Mouse (Mus musculus) liver, embryonic 13.5 days (tissue): ENCODE results near the gene Zfp575. TPM values are rescaled to one million over a fixed set of nuclear protein-coding genes. Genes with fewer than 3 reads are reported as not detected.

ENCODE experiments used
- ATAC-seq: fragments of 200-750 bp; cut with Nextera tagmentation; 2 replicates; pipeline ENCODE4 v1.8.0; 2017; ENCODE audit warnings: low read depth, mild to moderate bottlenecking, moderate number of reproducible peaks, moderate library complexity
- DNase-seq: peaks from one replicate; pipeline ENCODE4 v3.0.0; 2022
- H3K27ac ChIP-seq: fragments of 300-500 bp; sonication (generic); 2 replicates; pipeline ENCODE4 v1.5.1; 2015; ENCODE audit warnings: moderate library complexity, mild to moderate bottlenecking, inconsistent platforms
- H3K27me3 ChIP-seq: fragments of 300-500 bp; sonication (generic); 2 replicates; pipeline ENCODE4 v1.6.1; 2015; ENCODE audit warnings: mild to moderate bottlenecking, inconsistent platforms
- H3K36me3 ChIP-seq: fragments of 300-500 bp; sonication (generic); 2 replicates; pipeline ENCODE4 v1.6.1; 2015; ENCODE audit warnings: mild to moderate bottlenecking, inconsistent platforms
- H3K4me1 ChIP-seq: fragments of 300-500 bp; sonication (generic); replicated peaks from 2 replicates; pipeline ENCODE4 v1.6.1; 2015; ENCODE audit warnings: inconsistent platforms
- H3K4me2 ChIP-seq: fragments of 300-500 bp; sonication (generic); 2 replicates; pipeline ENCODE4 v1.6.1; 2015; ENCODE audit warnings: inconsistent platforms, mild to moderate bottlenecking, moderate library complexity
- H3K4me3 ChIP-seq: fragments of 300-500 bp; sonication (generic); replicated peaks from 2 replicates; pipeline ENCODE4 v1.5.1; 2015; ENCODE audit warnings: mild to moderate bottlenecking, inconsistent platforms
- H3K9ac ChIP-seq: fragments of 300-500 bp; sonication (generic); 2 replicates; pipeline ENCODE4 v1.6.1; 2015; ENCODE audit warnings: mild to moderate bottlenecking, inconsistent platforms
- H3K9me3 ChIP-seq: fragments of 300-500 bp; sonication (generic); replicated peaks from 2 replicates; pipeline ENCODE4 v1.6.1; 2016; ENCODE audit warnings: inconsistent platforms
- WGBS: fragments of 180-500 bp; shearing (Covaris S2); methylation state at CpG from one replicate; pipeline ENCODE4 v1.1.7; 2015; ENCODE audit not compliant: insufficient replicate concordance; 5-methylcytosine and 5-hydroxymethylcytosine counted together
- polyA plus RNA-seq: library from polyadenylated mRNA; unstranded; fragments of >200 nt; fragmentation: Nextera tagmentation; extraction: Ambion mirVana; gene quantifications from 2 replicates; pipeline ENCODE4 v1.2.1, GENCODE M21; 2015

Gene Zfp575
- polyA plus RNA-seq, 1 experiment from 2014 or later = 0.31 TPM

DNA sequence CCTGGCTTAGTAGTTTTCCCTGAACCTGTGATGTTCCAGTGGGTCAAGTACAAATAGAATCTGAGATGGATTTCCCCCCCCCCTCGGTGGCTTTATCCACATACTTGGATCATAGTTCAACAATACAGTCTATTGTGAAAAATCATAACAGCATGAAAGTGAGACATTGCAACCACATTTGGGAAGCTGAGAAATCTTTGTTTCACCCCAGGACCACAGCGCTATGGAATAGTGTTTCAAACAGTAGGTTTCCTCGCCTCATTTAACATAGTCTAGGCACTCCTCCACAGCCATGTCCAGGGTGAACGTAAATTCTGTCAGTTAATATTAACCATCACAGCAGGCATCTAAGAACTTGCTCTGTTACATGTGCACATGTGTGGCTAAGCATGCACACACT, 50.4 kb downstream of the Zfp575 start:
- DNase-seq (no peak), ATAC-seq (no peak)
- 74% methylated on average over 4 of the region's 4 CpGs for WGBS
- no peak overlapping the region for H3K9ac ChIP-seq
- no peak overlapping the region for H3K4me2 ChIP-seq
- no peak overlapping the region for H3K4me3 ChIP-seq
- H3K27me3 ChIP-seq = no peaks in the 10 kb centered on the region
- no peaks in the 10 kb centered on the region for H3K9me3 ChIP-seq
- H3K36me3 ChIP-seq = peaks cover 20% of the 10 kb centered on the region
- H3K27ac ChIP-seq = no peak overlapping the region
- H3K4me1 ChIP-seq = peaks cover 12% of the 10 kb centered on the region

DNA sequence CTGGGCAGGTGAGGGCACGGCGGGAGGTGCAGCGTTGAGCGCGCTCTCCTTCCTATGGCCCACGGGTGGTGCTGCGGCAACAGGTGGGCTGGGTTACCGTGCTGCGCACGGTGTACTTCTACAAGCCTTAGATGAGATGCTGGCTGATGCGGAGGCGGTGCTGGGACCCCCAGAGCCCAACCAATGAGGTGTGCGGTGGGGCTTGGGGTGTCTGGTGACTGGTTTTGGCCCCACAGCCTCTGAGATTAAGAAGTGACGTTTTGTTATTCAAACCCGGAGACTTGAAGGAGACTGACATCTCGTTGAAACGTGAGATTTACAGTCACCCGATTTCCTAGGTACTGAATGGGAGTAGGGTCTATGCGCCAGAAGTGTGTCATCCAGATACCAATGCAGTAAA, 53.1 kb downstream of the Zfp575 start:
- WGBS = 76% methylated on average over 19 of the region's 19 CpGs
- Histone ChIP-seq H3K4me2 (no peak overlapping the region), H3K36me3 (peaks cover 20% of the 10 kb centered on the region), H3K9ac (no peak overlapping the region), H3K4me3 (no peak overlapping the region), H3K9me3 (no peaks in the 10 kb centered on the region), H3K27ac (no peak overlapping the region), H3K4me1 (peaks cover 27% of the 10 kb centered on the region), H3K27me3 (no peaks in the 10 kb centered on the region)
- no peak for ATAC-seq
- no peak for DNase-seq

Other genes starting within 250 kb of the Zfp575 start
- gene Lypd5, start 238.4 kb downstream of the Zfp575 start, polyA plus RNA-seq = not detected in 2 replicates
- gene Kcnn4, start 217.4 kb downstream of the Zfp575 start, polyA plus RNA-seq = 126 and 128 TPM in 2 replicates
- 15.2 and 16.5 TPM in 2 replicates for gene Smg9, start 188.0 kb downstream of the Zfp575 start, polyA plus RNA-seq
- gene Irgc1, start 135.3 kb downstream of the Zfp575 start, polyA plus RNA-seq = not detected in 2 replicates
- gene Plaur, start 125.2 kb downstream of the Zfp575 start, polyA plus RNA-seq = 1.9 and 2.3 TPM in 2 replicates
- 0.20 and 0.22 TPM in 2 replicates for gene Cadm4, start 105.6 kb downstream of the Zfp575 start, polyA plus RNA-seq
- gene Zfp428, start 80.6 kb downstream of the Zfp575 start, polyA plus RNA-seq = 7.0 and 8.3 TPM in 2 replicates
- gene AC161166.1, start 75.2 kb downstream of the Zfp575 start, polyA plus RNA-seq = not detected in 2 replicates
- gene Irgq, start 57.0 kb downstream of the Zfp575 start, polyA plus RNA-seq = 0.99 and 1.4 TPM in 2 replicates
- gene Pinlyp, start 41.5 kb downstream of the Zfp575 start, polyA plus RNA-seq = not detected in 2 replicates
- gene Xrcc1, start 41.4 kb downstream of the Zfp575 start, polyA plus RNA-seq = 48.3 and 51.6 TPM in 2 replicates
- 19.9 and 21.5 TPM in 2 replicates for gene Ethe1, start 98 bp downstream of the Zfp575 start, polyA plus RNA-seq
- 0.08 and 0.09 TPM in 2 replicates for gene Phldb3, start 23.1 kb upstream of the Zfp575 start, polyA plus RNA-seq
- gene Lypd3, start 48.9 kb upstream of the Zfp575 start, polyA plus RNA-seq = not detected in 2 replicates
- not detected in 2 replicates for gene Tex101, start 89.0 kb upstream of the Zfp575 start, polyA plus RNA-seq
- not detected in 2 replicates for gene BC049730, start 121.6 kb upstream of the Zfp575 start, polyA plus RNA-seq
- gene Gm4763, start 139.3 kb upstream of the Zfp575 start, polyA plus RNA-seq = not detected in 2 replicates
- 0.71 and 1.0 TPM in 2 replicates for gene Cd177, start 172.7 kb upstream of the Zfp575 start, polyA plus RNA-seq
- 0.32 and 0.59 TPM in 2 replicates for gene Ceacam10, start 189.6 kb upstream of the Zfp575 start, polyA plus RNA-seq